Mouse (Mus musculus) neural tube, embryonic 13.5 days (tissue): ENCODE data around the gene Asb1. TPM values are rescaled to one million over a fixed set of nuclear protein-coding genes. Genes with fewer than 3 reads are reported as not detected.
A peak's percentile ranks its signal among the peaks of the same experiment; 100 is the strongest.

Source experiments
- ATAC-seq: fragments of 200-750 bp; cut with Nextera tagmentation; 2 replicates; pipeline ENCODE4 v1.8.0; 2017; ENCODE audit warnings: low read depth, mild to moderate bottlenecking, moderate TSS enrichment, moderate library complexity
- H3K27ac ChIP-seq: fragments of 300-500 bp; sonication (generic); replicated peaks from 2 replicates; pipeline ENCODE4 v1.5.1; 2015; ENCODE audit warnings: moderate library complexity, mild to moderate bottlenecking, inconsistent platforms
- H3K27me3 ChIP-seq: fragments of 300-500 bp; sonication (generic); 2 replicates; pipeline ENCODE4 v1.6.1; 2015; ENCODE audit warnings: mild to moderate bottlenecking, inconsistent platforms
- H3K36me3 ChIP-seq: fragments of 300-500 bp; sonication (generic); 2 replicates; pipeline ENCODE4 v1.6.1; 2015; ENCODE audit warnings: mild to moderate bottlenecking, inconsistent platforms
- H3K4me1 ChIP-seq: fragments of 300-500 bp; sonication (generic); replicated peaks from 2 replicates; pipeline ENCODE4 v1.6.1; 2015; ENCODE audit warnings: inconsistent platforms
- H3K4me2 ChIP-seq: fragments of 300-500 bp; sonication (generic); 2 replicates; pipeline ENCODE4 v1.6.1; 2015; ENCODE audit warnings: inconsistent platforms, mild to moderate bottlenecking, moderate library complexity
- H3K4me3 ChIP-seq: fragments of 300-500 bp; sonication (generic); 2 replicates; pipeline ENCODE4 v1.5.1; 2015; ENCODE audit warnings: mild to moderate bottlenecking, inconsistent platforms
- H3K9ac ChIP-seq: fragments of 300-500 bp; sonication (generic); 2 replicates; pipeline ENCODE4 v1.6.1; 2015; ENCODE audit warnings: moderate library complexity, mild to moderate bottlenecking, inconsistent platforms
- H3K9me3 ChIP-seq: fragments of 300-500 bp; sonication (generic); 2 replicates; pipeline ENCODE4 v1.6.1; 2016; ENCODE audit warnings: inconsistent platforms
- WGBS: fragments of 180-500 bp; shearing (Covaris S2); methylation state at CpG from one replicate; pipeline ENCODE4 v1.1.7; 2015; 5-methylcytosine and 5-hydroxymethylcytosine counted together
- polyA plus RNA-seq: library from polyadenylated mRNA; unstranded; fragments of >200 nt; fragmentation: Nextera tagmentation; extraction: Ambion mirVana; gene quantifications from 2 replicates; pipeline ENCODE4 v1.2.1, GENCODE M21; 2015

The Asb1 gene
- polyA plus RNA-seq, 1 experiment from 2014 or later, result 13.6 TPM

DNA sequence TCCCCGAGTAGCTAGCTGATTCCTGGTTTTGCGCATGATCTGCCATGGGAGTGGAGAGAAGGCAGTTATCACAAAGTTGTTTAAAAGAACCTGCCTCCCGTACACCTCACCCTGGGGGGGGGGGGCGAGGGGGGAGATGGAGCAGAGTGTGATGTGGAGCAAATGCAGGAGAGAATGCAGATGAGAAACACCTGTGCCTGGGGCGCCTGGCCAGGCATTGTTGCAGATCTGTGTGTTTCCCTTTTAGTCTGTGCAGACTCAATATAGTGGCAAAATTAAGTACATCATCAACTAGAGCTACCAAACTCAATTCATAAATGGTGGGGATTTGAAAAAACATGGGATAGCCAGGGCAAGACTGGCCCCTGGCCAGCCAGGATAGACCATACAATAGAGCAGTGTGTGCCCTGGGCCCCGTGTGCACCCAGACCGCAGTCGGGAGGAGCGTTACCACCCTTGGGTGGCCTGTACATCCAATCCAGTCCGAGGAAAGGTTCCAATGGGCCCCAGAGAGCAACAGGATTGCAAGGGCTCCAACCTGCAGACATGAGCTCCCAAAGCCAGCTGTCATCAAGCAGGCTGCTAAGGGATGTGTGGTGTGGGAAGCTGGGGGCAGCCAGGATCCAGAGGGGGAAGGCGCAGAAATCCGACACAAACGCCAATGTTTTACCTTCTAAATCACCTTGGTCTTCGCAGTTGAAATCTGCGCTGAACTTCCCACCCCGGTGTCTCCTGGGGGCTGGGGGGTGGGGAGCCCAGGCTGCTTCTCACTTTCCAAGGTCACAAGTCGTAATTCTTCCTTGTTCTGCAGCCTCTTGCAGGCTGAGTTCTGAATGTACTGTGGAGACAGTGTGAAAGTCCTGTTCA is 44.9 kb downstream of the Asb1 start:
- no peak overlapping the region for H3K4me2 ChIP-seq
- no peaks in the 10 kb centered on the region for H3K27me3 ChIP-seq
- no peak overlapping the region for H3K4me3 ChIP-seq
- H3K4me1 ChIP-seq, result 0 out of 2 replicates have a peak, but pooled peaks cover 7% of the 10 kb centered on the region
- H3K9ac ChIP-seq, result no peak overlapping the region
- WGBS, result 82% methylated on average over 17 of the region's 17 CpGs
- no peak for ATAC-seq
- no peaks in the 10 kb centered on the region for H3K9me3 ChIP-seq
- H3K36me3 ChIP-seq, result no peaks in the 10 kb centered on the region
- no peak overlapping the region for H3K27ac ChIP-seq

GRCm38 (mm10) chr1:91589738-91590137 is 49.4 kb downstream of the Asb1 start:
- H3K9ac ChIP-seq, result no peak overlapping the region
- H3K9me3 ChIP-seq, result no peaks in the 10 kb centered on the region
- no peaks in the 10 kb centered on the region for H3K36me3 ChIP-seq
- no peak overlapping the region for H3K27ac ChIP-seq
- ATAC-seq, result no peak
- 0 out of 2 replicates have a peak, but pooled peaks cover 7% of the 10 kb centered on the region for H3K4me1 ChIP-seq
- H3K4me2 ChIP-seq, result no peak overlapping the region
- WGBS, result 81% methylated on average over 6 of the region's 6 CpGs
- H3K4me3 ChIP-seq, result no peak overlapping the region
- H3K27me3 ChIP-seq, result no peaks in the 10 kb centered on the region

- Histone ChIP-seq H3K4me1 (peaks cover 3% of the 10 kb centered on the region), H3K27ac (no peak overlapping the region), H3K9me3 (no peaks in the 10 kb centered on the region), H3K36me3 (no peaks in the 10 kb centered on the region), H3K4me3 (no peak overlapping the region), H3K4me2 (no peak overlapping the region), H3K27me3 (no peaks in the 10 kb centered on the region), H3K9ac (no peak overlapping the region)
- WGBS, result 86% methylated on average over 9 of the region's 9 CpGs
- ATAC-seq, result no peak
Observed at GRCm38 (mm10) chr1:91595521-91596020, 55.2 kb downstream of the Asb1 start.

DNA sequence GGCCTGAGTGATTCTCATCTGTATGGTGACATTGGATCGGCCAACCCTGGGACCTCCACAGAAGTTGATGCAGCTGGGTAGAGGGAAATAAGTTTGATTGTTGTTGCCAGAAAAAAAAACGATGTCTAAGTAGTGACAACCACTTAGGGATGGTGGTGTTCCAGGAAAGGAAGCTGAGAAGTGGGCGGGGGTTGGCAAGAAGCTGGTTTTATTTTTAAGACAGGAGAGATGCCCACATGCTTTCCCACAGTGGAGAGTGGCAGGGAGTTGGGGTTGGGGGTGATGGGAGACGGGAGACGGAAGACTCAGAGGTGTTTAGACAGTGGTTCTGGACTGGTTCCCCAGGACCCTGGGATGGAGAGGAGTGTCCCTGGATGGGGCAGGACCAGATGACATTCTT is 57.3 kb downstream of the Asb1 start:
- no peaks in the 10 kb centered on the region for H3K36me3 ChIP-seq
- no peak overlapping the region for H3K4me2 ChIP-seq
- no peak overlapping the region for H3K9ac ChIP-seq
- H3K27ac ChIP-seq, result no peak overlapping the region
- no peaks in the 10 kb centered on the region for H3K27me3 ChIP-seq
- no peaks in the 10 kb centered on the region for H3K9me3 ChIP-seq
- H3K4me3 ChIP-seq, result no peak overlapping the region
- no peak for ATAC-seq
- 95% methylated on average over 5 of the region's 5 CpGs for WGBS
- peaks cover 13% of the 10 kb centered on the region for H3K4me1 ChIP-seq

GRCm38 (mm10) chr1:91600671-91601361 is 60.5 kb downstream of the Asb1 start:
- Histone ChIP-seq H3K36me3 (no peaks in the 10 kb centered on the region), H3K9me3 (no peaks in the 10 kb centered on the region), H3K4me1 (peaks cover 16% of the 10 kb centered on the region), H3K4me3 (no peak overlapping the region), H3K27ac (no peak overlapping the region; the same call in 1 of the 2 replicates), H3K4me2 (no peak overlapping the region), H3K27me3 (no peaks in the 10 kb centered on the region; the same call in 1 of the 2 replicates), H3K9ac (no peak overlapping the region)
- peak; percentile 89 for ATAC-seq
- WGBS, result 26% methylated on average over 9 of the region's 9 CpGs

GRCm38 (mm10) chr1:91601362-91602096 is 61.2 kb downstream of the Asb1 start:
- Histone ChIP-seq H3K4me3 (no peak overlapping the region), H3K27me3 (no peaks in the 10 kb centered on the region; the same call in 1 of the 2 replicates), H3K9me3 (no peaks in the 10 kb centered on the region), H3K27ac (no peak overlapping the region; the same call in 1 of the 2 replicates), H3K36me3 (no peaks in the 10 kb centered on the region), H3K4me1 (peaks cover 22% of the 10 kb centered on the region), H3K9ac (no peak overlapping the region), H3K4me2 (no peak overlapping the region)
- 92% methylated on average over 2 of the region's 2 CpGs for WGBS
- ATAC-seq, result peak; percentile 4; the same call in 1 of the 2 replicates

- 55% methylated on average over 14 of the region's 14 CpGs for WGBS
- ATAC-seq, result no peak
- no peak overlapping the region for H3K4me2 ChIP-seq
- H3K9ac ChIP-seq, result no peak overlapping the region
- H3K27ac ChIP-seq, result no peak overlapping the region
- H3K4me3 ChIP-seq, result no peak overlapping the region
- no peaks in the 10 kb centered on the region; the same call in 1 of the 2 replicates for H3K27me3 ChIP-seq
- H3K9me3 ChIP-seq, result no peaks in the 10 kb centered on the region
- no peaks in the 10 kb centered on the region for H3K36me3 ChIP-seq
- peaks cover 18% of the 10 kb centered on the region for H3K4me1 ChIP-seq
Observed at GRCm38 (mm10) chr1:91605632-91606031, 65.3 kb downstream of the Asb1 start.

GRCm38 (mm10) chr1:91606701-91607100 is 66.4 kb downstream of the Asb1 start:
- Histone ChIP-seq H3K36me3 (no peaks in the 10 kb centered on the region), H3K4me3 (no peak overlapping the region), H3K4me1 (peaks cover 16% of the 10 kb centered on the region), H3K4me2 (no peak overlapping the region), H3K27ac (no peak overlapping the region), H3K9ac (no peak overlapping the region), H3K9me3 (no peaks in the 10 kb centered on the region), H3K27me3 (no peaks in the 10 kb centered on the region; the same call in 1 of the 2 replicates)
- ATAC-seq, result no peak
- WGBS, result 91% methylated on average over 7 of the region's 7 CpGs

- Histone ChIP-seq H3K4me3 (no peak overlapping the region), H3K27me3 (no peaks in the 10 kb centered on the region; the same call in 1 of the 2 replicates), H3K36me3 (no peaks in the 10 kb centered on the region), H3K27ac (no peak overlapping the region), H3K9me3 (no peaks in the 10 kb centered on the region), H3K4me2 (no peak overlapping the region), H3K4me1 (peaks cover 20% of the 10 kb centered on the region), H3K9ac (no peak overlapping the region)
- ATAC-seq, result no peak
- WGBS, result 78% methylated on average over 6 of the region's 6 CpGs
Observed at GRCm38 (mm10) chr1:91607141-91607540, 66.8 kb downstream of the Asb1 start.
